Mouse (Mus musculus) adrenal gland, postnatal 25 days (tissue): ENCODE measurements around the gene Bcl6. TPM values are rescaled to one million over a fixed set of nuclear protein-coding genes. Genes with fewer than 3 reads are reported as not detected.

Experiments
- DNase-seq: peaks from one replicate; pipeline ENCODE4 v3.0.0; 2021; ENCODE audit warnings: mixed read lengths
- total RNA-seq: library from RNA; stranded (reverse); gene quantifications from 2 replicates; pipeline ENCODE4 v1.2.3, GENCODE M21; 2021

Gene Bcl6
- total RNA-seq, 1 experiment from 2014 or later, result 47.5 TPM

- no peak for DNase-seq
Measured at GRCm38 (mm10) chr16:23921697-23922096, 67.0 kb downstream of the Bcl6 start.

GRCm38 (mm10) chr16:23919418-23919817, 69.2 kb downstream of the Bcl6 start:
- no peak for DNase-seq

Other genes starting within 250 kb of the Bcl6 start
- gene Sst, start 97.9 kb downstream of the Bcl6 start, total RNA-seq, result not detected in 2 replicates
- gene Rtp2, start 56.5 kb downstream of the Bcl6 start, total RNA-seq, result not detected in 2 replicates
- gene Gm37419, start 370 bp downstream of the Bcl6 start, total RNA-seq, result not detected in 2 replicates